Mouse (Mus musculus) thymus, adult 2 months (tissue): ENCODE measurements at regions not wholly inside any gene's neighbourhood (a gene's known extent, or its start where the extent isn't known, plus 50 kb on each side); places are given as distances from the start of the nearest gene placed in this dataset.

Experiments
- CTCF ChIP-seq: fragments of 200-500 bp; IDR thresholded peaks from 2 replicates; pipeline ENCODE4 v1.5.1; 2012; ENCODE audit warnings: mild to moderate bottlenecking, control low read depth, low read length, moderate library complexity, borderline replicate concordance; ENCODE audit not compliant: control insufficient read depth, poor library complexity, insufficient read depth; ENCODE audit errors: extremely low read depth
- POLR2A ChIP-seq: fragments of 200-500 bp; IDR thresholded peaks from 2 replicates; pipeline ENCODE4 v1.6.1; 2012; ENCODE audit warnings: mild to moderate bottlenecking, low read length, control low read depth, moderate library complexity; ENCODE audit not compliant: control insufficient read depth, poor library complexity, insufficient read depth; ENCODE audit errors: extremely low read depth

- TF ChIP-seq CTCF (no peak), POLR2A (no peak)
Observed at GRCm38 (mm10) chr4:55237856-55238255, 112.0 kb upstream of the Rad23b start.
